Mouse (Mus musculus) embryonic facial prominence, embryonic 15.5 days (tissue): ENCODE results near the gene Sgsm2. TPM values are rescaled to one million over a fixed set of nuclear protein-coding genes. Genes with fewer than 3 reads are reported as not detected.
"Not testable (repeated sequence)": the region's sequence is repeated elsewhere in the genome, so short reads cannot be mapped to it uniquely, and the experiment has no call there.

Experiments
- ATAC-seq: fragments of 200-750 bp; cut with Nextera tagmentation; 2 replicates; pipeline ENCODE4 v1.8.0; 2017; ENCODE audit warnings: low read depth, moderate TSS enrichment; ENCODE audit not compliant: insufficient number of reproducible peaks, low FRiP score, low TSS enrichment
- H3K27ac ChIP-seq: fragments of 300-500 bp; sonication (generic); replicated peaks from 2 replicates; pipeline ENCODE4 v1.5.1; 2015; ENCODE audit warnings: mild to moderate bottlenecking, inconsistent platforms
- H3K27me3 ChIP-seq: fragments of 300-500 bp; sonication (generic); 2 replicates; pipeline ENCODE4 v1.6.1; 2015; ENCODE audit warnings: inconsistent platforms
- H3K36me3 ChIP-seq: fragments of 300-500 bp; sonication (generic); 2 replicates; pipeline ENCODE4 v1.6.1; 2015; ENCODE audit warnings: mild to moderate bottlenecking, inconsistent platforms
- H3K4me1 ChIP-seq: fragments of 300-500 bp; sonication (generic); 2 replicates; pipeline ENCODE4 v1.6.1; 2015; ENCODE audit warnings: inconsistent platforms
- H3K4me2 ChIP-seq: fragments of 300-500 bp; sonication (generic); replicated peaks from 2 replicates; pipeline ENCODE4 v1.6.1; 2015; ENCODE audit warnings: mild to moderate bottlenecking, inconsistent platforms
- H3K4me3 ChIP-seq: fragments of 300-500 bp; sonication (generic); replicated peaks from 2 replicates; pipeline ENCODE4 v1.5.1; 2015; ENCODE audit warnings: mild to moderate bottlenecking, inconsistent platforms
- H3K9ac ChIP-seq: fragments of 300-500 bp; sonication (generic); 2 replicates; pipeline ENCODE4 v1.6.1; 2015; ENCODE audit warnings: inconsistent platforms
- H3K9me3 ChIP-seq: fragments of 300-500 bp; sonication (generic); replicated peaks from 2 replicates; pipeline ENCODE4 v1.6.1; 2016; ENCODE audit warnings: inconsistent platforms
- WGBS: fragments of 180-500 bp; shearing (Covaris S2); methylation state at CpG from one replicate; pipeline ENCODE4 v1.1.7; 2015; 5-methylcytosine and 5-hydroxymethylcytosine counted together
- polyA plus RNA-seq: library from polyadenylated mRNA; unstranded; fragments of >200 nt; fragmentation: Nextera tagmentation; extraction: Ambion mirVana; gene quantifications from 2 replicates; pipeline ENCODE4 v1.2.1, GENCODE M21; 2015

Gene Sgsm2
- polyA plus RNA-seq, 1 experiment from 2014 or later: 6.8 TPM

DNA sequence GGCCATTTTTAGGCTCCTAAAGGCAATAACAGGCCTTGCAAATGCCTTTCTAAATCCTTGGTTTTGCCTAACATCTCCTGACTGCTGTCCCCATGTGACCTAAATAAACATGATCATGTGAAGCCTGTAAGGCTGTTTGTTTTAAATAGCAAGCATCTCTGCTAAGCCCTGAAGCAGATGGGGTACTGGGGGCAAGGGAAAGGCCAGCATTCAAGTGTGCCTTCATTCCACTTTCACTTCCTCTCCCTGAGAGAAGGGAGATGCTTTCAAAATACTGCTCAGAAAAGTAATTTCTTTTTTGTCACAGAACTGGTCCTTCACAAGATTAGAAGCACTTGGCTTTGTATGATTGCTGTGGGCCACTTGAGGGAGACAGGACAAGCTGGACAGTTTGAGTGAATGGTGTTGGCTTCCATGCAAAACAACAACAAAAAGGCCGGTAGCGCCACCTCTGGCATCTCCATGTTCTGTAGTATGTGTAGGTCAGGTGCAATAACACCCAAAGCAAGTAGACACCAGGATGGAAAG lies 68.4 kb downstream of the Sgsm2 start:
- Histone ChIP-seq H3K4me2 (no peak overlapping the region), H3K36me3 (no peaks in the 10 kb centered on the region), H3K4me1 (peaks cover 25% of the 10 kb centered on the region), H3K9ac (no peak overlapping the region), H3K9me3 (no peaks in the 10 kb centered on the region), H3K4me3 (no peak overlapping the region), H3K27ac (no peak overlapping the region), H3K27me3 (no peaks in the 10 kb centered on the region)
- ATAC-seq: no peak
- 23% methylated on average over 2 of the region's 2 CpGs for WGBS

DNA sequence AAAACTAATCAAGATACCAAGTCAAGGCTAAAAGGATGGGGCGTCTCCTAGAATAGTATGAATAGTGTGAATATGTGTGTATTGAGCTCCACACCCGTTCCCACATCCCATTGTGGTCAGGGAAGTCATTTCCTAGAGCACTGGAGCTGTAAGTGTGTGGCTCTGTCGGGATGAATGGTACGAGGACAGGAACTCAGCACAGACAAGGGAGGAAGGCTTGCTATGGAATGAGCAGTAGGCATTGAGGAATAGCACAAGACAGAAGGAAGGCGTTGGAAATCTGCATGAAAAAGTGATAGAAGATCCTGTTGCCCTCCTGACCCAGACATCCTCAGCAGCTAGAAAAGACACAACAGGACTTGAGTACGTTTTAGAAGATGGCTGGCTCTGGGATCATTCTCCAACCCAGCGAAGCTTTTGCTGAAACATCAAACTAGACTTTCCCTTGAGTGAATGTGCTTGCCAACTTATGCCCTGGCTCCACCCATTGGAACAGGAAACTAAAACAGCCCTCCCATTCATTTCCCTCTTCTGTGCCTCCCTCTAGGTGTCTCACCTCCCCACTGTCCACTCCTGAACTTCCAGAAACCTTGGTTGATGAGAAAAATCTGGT lies 69.0 kb downstream of the Sgsm2 start:
- H3K27me3 ChIP-seq: no peaks in the 10 kb centered on the region
- H3K9ac ChIP-seq: no peak overlapping the region
- no peaks in the 10 kb centered on the region for H3K36me3 ChIP-seq
- no peak for ATAC-seq
- no peak overlapping the region for H3K27ac ChIP-seq
- H3K4me3 ChIP-seq: no peak overlapping the region
- H3K4me1 ChIP-seq: peaks cover 19% of the 10 kb centered on the region
- no peaks in the 10 kb centered on the region for H3K9me3 ChIP-seq
- H3K4me2 ChIP-seq: no peak overlapping the region
- WGBS: 63% methylated on average over 7 of the region's 7 CpGs

DNA sequence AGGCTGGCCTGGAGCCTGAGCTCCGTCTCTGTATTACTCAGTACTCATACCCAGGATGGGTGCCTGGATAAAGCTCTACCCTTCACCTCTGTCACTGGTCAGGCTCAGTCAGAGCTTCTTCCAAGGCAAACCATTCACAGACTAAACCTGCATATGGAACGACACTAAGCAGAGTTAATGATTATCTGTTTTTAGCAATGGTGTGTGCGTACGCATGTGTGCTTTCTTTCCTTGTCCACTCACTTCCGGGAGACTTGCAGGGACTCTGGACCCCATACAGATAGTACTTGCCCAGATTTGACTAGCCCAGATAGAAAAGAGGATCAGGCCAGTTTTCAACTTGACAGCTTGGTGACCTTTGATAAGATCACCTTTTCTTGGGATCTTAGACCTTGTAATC lies 70.2 kb downstream of the Sgsm2 start:
- H3K36me3 ChIP-seq: no peaks in the 10 kb centered on the region
- 95% methylated on average over 5 of the region's 5 CpGs for WGBS
- no peak overlapping the region for H3K27ac ChIP-seq
- no peak overlapping the region for H3K4me3 ChIP-seq
- ATAC-seq: no peak
- no peak overlapping the region for H3K4me2 ChIP-seq
- H3K27me3 ChIP-seq: no peaks in the 10 kb centered on the region
- no peak overlapping the region for H3K9ac ChIP-seq
- no peaks in the 10 kb centered on the region for H3K9me3 ChIP-seq
- peaks cover 14% of the 10 kb centered on the region for H3K4me1 ChIP-seq

DNA sequence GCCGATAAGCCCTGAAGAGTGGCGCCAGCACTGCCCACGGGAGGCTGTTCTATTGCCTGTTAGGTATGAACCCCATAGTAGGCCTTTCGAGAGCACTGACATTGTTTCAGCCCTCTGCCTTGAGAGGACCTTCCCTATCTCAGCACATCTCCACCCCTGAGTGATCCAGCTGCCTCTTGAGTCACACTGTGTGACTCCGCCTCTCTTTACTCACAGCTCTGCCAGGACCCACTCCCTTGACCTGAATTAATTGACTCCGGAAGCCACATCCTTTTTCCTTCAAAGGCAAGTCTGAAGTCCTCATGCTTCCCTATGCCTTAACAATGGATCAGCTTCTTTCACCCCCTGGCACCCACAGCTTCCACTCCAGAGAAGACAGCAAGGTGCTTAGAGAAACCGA lies 70.7 kb downstream of the Sgsm2 start:
- Histone ChIP-seq H3K4me2 (no peak overlapping the region), H3K27ac (no peak overlapping the region), H3K36me3 (no peaks in the 10 kb centered on the region), H3K4me3 (no peak overlapping the region), H3K27me3 (no peaks in the 10 kb centered on the region), H3K9me3 (no peaks in the 10 kb centered on the region), H3K9ac (no peak overlapping the region), H3K4me1 (peaks cover 14% of the 10 kb centered on the region)
- WGBS: 74% methylated on average over 7 of the region's 7 CpGs
- no peak for ATAC-seq

DNA sequence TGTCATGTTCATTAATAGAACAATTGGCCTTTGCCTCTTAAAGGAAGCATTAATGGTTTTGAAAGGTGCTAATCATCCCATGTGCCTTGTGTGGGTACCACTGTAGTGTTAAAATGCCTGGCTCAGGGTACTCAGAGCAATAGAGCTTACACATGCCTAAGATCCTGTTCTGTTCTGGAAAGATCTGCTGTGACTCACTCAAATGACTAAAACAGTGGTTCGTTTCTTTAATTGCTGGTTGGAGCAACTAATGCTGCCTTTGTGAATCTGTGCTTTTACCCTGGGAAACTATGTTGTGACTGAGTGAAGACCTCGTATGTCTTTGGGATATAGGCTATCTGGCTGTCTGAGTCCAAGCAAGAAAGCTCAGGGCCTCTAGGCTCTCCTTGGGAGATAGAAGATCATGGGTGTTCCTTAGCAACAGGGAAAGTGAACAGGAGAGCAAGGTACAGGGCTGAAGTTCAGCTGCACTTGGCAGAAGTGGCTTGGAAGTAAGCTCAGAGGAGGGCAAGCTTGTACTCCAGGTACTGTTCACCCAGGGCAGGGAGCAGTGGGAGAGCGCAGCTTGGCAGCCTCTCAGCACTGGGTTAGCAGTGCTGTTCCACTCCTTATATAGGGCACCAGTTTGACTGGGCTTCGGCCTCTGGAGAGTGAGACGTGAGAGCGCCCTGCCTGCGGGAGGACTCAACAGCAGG lies 74.0 kb downstream of the Sgsm2 start:
- Histone ChIP-seq H3K4me3 (no peak overlapping the region), H3K9me3 (no peaks in the 10 kb centered on the region), H3K27me3 (no peaks in the 10 kb centered on the region), H3K9ac (no peak overlapping the region), H3K36me3 (peaks cover 15% of the 10 kb centered on the region; the same call in 1 of the 2 replicates), H3K27ac (no peak overlapping the region), H3K4me2 (no peak overlapping the region), H3K4me1 (peaks cover 3% of the 10 kb centered on the region)
- 82% methylated on average over 7 of the region's 7 CpGs for WGBS
- no peak for ATAC-seq

DNA sequence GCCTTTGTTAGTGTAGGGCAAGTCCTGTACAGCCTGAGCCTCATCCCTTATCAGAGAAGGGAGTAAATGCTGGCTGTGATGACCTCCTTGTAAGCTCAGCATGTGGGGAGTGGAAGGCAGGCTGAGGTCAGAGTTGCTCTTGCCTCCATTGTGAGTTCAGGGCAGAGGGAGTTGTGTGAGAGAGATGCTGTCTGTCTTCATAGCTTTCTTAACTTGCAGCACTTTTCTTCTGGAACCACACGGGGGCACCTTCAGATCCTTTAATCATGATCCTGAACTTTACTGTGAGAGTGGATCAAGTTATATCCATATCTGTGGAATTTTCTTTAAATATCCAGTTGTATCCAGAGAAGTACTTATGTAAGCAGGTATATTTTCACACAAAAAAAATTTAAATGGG lies 75.4 kb downstream of the Sgsm2 start:
- H3K4me3 ChIP-seq: no peak overlapping the region
- WGBS: 23% methylated on average over 1 of the region's 1 CpGs
- H3K36me3 ChIP-seq: peaks cover 29% of the 10 kb centered on the region
- no peak overlapping the region for H3K4me2 ChIP-seq
- H3K27me3 ChIP-seq: no peaks in the 10 kb centered on the region
- no peak overlapping the region for H3K9ac ChIP-seq
- H3K9me3 ChIP-seq: no peaks in the 10 kb centered on the region
- ATAC-seq: no peak
- no peak overlapping the region for H3K27ac ChIP-seq
- no peaks in the 10 kb centered on the region for H3K4me1 ChIP-seq

DNA sequence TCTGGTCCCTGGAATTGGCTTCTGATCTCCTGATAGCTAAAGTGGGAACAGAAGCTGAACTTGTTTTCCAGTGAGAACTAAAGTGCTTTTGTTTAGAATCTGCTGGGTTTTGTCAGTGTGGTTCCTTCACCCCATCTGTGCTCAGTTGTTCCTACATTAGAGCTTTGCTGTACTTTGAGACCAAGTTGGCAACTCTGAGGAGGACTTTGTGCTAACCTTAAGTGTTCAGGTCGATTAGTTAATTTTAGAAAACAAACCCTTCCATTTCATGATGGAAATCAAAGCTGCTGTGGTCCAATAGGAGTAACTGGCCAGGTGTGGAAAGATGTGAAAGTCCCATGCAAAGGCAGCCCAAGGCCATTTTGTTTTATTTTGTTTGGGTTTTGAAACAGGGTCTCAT lies 75.9 kb downstream of the Sgsm2 start:
- no peak overlapping the region for H3K27ac ChIP-seq
- H3K4me3 ChIP-seq: no peak overlapping the region
- H3K4me2 ChIP-seq: no peak overlapping the region
- no peak overlapping the region for H3K9ac ChIP-seq
- 63% methylated on average over 1 of the region's 1 CpGs for WGBS
- H3K36me3 ChIP-seq: peaks cover 30% of the 10 kb centered on the region
- H3K9me3 ChIP-seq: no peaks in the 10 kb centered on the region
- H3K27me3 ChIP-seq: no peaks in the 10 kb centered on the region
- H3K4me1 ChIP-seq: no peaks in the 10 kb centered on the region
- ATAC-seq: no peak

DNA sequence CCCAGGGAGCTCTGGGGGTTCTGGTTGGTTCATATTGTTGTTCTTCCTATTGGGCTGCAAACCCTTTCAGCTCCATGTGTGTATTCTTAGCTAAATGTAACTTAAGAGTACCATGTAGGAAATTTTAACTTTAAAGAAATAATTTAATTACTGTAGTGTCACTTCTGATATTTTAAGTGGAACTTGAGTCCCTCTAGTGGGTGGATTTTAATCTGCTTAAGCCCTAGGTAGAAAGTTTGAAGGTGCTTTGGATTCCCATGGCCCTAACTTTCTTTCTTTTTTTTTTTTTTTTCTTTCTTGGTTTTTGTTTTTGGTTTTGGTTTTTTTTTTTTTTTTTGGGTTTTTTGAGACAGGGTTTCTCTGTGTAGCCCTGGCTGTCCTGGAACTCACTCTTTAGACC lies 81.1 kb downstream of the Sgsm2 start:
- H3K27ac ChIP-seq: no peak overlapping the region
- H3K4me3 ChIP-seq: no peak overlapping the region
- no peaks in the 10 kb centered on the region for H3K9me3 ChIP-seq
- H3K4me1 ChIP-seq: no peaks in the 10 kb centered on the region
- H3K36me3 ChIP-seq: peaks cover 46% of the 10 kb centered on the region
- no peaks in the 10 kb centered on the region for H3K27me3 ChIP-seq
- no peak overlapping the region for H3K4me2 ChIP-seq
- no peak for ATAC-seq
- H3K9ac ChIP-seq: no peak overlapping the region

DNA sequence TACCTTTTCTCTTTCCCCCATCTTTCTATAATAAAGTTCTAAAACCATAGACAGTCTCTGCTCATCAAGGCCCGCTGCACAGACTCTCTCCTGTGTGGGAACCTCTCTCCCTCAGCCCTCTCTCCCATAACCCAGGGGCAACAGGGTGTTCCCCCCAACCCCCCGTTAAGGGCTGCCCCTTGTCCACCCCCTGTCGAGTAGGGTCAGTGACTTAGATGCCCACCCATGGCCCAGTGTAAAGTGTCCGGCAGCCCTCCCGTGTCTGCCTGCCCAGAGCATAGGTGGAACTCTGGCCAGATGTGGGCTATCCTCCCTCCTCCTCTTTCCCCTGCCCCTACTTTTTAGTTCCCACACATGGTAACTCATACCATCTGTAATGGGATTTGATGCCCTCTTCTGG lies 85.3 kb downstream of the Sgsm2 start:
- H3K27me3 ChIP-seq: no peaks in the 10 kb centered on the region
- no peak overlapping the region for H3K27ac ChIP-seq
- H3K4me2 ChIP-seq: no peak overlapping the region
- ATAC-seq: no peak
- H3K4me1 ChIP-seq: no peaks in the 10 kb centered on the region
- no peak overlapping the region for H3K4me3 ChIP-seq
- H3K9ac ChIP-seq: no peak overlapping the region
- WGBS: 88% methylated on average over 5 of the region's 5 CpGs
- H3K9me3 ChIP-seq: no peaks in the 10 kb centered on the region
- H3K36me3 ChIP-seq: peaks cover 51% of the 10 kb centered on the region

DNA sequence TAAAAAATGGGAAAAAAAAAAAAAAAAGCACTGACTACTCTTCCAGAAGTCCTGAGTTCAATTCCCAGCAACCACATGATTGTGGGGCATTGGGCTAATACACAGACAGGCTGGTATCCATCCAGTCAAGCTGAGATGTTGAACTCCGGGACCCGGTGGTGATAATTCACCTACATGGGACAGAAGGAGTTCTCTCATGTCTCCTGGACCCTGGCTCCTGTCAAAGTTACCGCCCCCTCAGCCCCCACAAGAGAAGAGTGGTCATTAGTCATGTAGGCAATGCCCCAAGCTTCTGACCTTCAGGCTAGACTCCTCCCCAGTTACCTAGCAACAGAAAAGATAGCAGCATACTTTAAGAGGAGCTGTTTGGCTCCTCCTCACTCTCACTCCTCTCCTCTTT lies 85.8 kb downstream of the Sgsm2 start:
- ATAC-seq: not testable (repeated sequence)
- H3K36me3 ChIP-seq: peaks cover 54% of the 10 kb centered on the region
- 92% methylated on average over 3 of the region's 3 CpGs for WGBS

DNA sequence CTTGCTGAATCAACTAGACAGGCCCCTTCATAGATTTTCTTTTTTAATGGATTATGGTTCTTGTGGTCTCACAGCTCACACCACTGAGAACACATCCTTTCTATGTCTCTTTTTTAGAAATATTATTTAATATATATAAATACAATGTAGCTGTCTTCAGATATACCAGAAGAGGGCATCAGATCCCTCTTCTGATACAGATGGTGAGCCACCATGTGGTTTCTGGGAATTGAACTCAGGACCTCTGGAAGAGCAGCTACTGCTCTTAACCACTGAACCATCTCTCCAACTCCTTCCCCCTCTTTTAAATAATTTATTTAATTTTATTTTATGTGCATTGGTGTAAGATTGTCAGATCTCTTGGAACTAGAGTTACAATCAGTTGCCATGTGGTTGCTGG lies 86.7 kb downstream of the Sgsm2 start:
- no peak overlapping the region for H3K4me3 ChIP-seq
- no peaks in the 10 kb centered on the region for H3K4me1 ChIP-seq
- H3K27me3 ChIP-seq: no peaks in the 10 kb centered on the region
- no peak overlapping the region for H3K27ac ChIP-seq
- peaks cover 60% of the 10 kb centered on the region for H3K36me3 ChIP-seq
- no peak for ATAC-seq
- H3K4me2 ChIP-seq: no peak overlapping the region
- H3K9ac ChIP-seq: no peak overlapping the region
- H3K9me3 ChIP-seq: no peaks in the 10 kb centered on the region

More for the DNA sequence above, 85.8 kb downstream of the Sgsm2 start:
- not testable (repeated sequence) for H3K27me3 ChIP-seq, H3K9me3 ChIP-seq, H3K9ac ChIP-seq, H3K4me2 ChIP-seq, H3K4me1 ChIP-seq, H3K27ac ChIP-seq, H3K4me3 ChIP-seq
